10 mouse cellular contexts compared by ENCODE assay signal in the genomic region with DNA sequence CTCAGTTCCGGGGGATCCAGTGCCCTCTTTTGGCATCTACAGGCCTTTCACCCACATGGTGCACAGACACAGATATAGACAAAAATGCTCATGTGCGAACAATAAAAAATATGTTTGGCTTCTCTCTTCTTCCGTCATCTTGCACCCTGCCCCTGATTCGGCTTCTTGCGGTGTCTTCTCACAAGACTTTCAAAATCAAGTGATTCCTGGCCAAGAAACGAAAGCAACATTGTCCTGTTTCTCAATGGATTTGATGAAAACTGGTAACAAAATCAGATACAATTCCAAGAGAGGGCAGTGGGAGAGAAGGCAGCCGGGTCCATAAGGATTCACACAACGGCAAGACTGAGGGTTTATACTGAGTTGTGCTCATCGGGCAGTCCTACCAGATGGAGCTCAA.
"Had no signal": no experiment of that assay in that cellular context is flagged by ENCODE, and none has a peak within 500 bp of the region (broad histone marks: within the 10 kb centered on the region; RNA-seq: fewer than 3 reads in every experiment).

No protein-coding gene starts in this region.

- H3K4me1 ChIP-seq: limb, embryonic 13.5 days; neural tube, embryonic 15.5 days had no signal

- H3K27me3 ChIP-seq: limb, embryonic 13.5 days; midbrain, embryonic 13.5 days; neural tube, embryonic 15.5 days had no signal

- H3K27ac ChIP-seq: limb, embryonic 13.5 days; liver, embryonic 14.5 days; midbrain, embryonic 13.5 days; neural tube, embryonic 15.5 days had no signal

- H3K4me3 ChIP-seq: limb, embryonic 13.5 days; midbrain, embryonic 13.5 days; myocyte; neural tube, embryonic 15.5 days had no signal

- H3K36me3 ChIP-seq: limb, embryonic 13.5 days; midbrain, embryonic 13.5 days; neural tube, embryonic 15.5 days had no signal

- DNase-seq: kidney, adult 11 months; left cerebral cortex, postnatal 4 days; right cerebral cortex, adult 18-20 months; right cerebral cortex, postnatal 25 days; thymus, postnatal 14 days had no signal
